Mouse (Mus musculus) embryonic stem cell, embryonic (primary cell): ENCODE measurements around the gene Ikzf3.

Source experiments
- CTCF ChIA-PET, 4 experiments: fragments of 300-600 bp in 2 of 4; fragments of 350-600 bp in 2 of 4; sonication (Branson Sonifier 250); formaldehyde crosslinking; loops; one replicate each; lab custom pipeline; 2022; ENCODE audit warnings: inconsistent platforms in 2 of 4; lab: Charles Lee
- POLR2A ChIA-PET, 4 experiments: fragments of 300-600 bp in 2 of 4; fragments of 350-600 bp in 2 of 4; sonication (Branson Sonifier 250); formaldehyde crosslinking; loops; one replicate each; lab custom pipeline; 2022; ENCODE audit warnings: antibody characterized with exemption in 4 of 4, inconsistent platforms in 1 of 4; lab: Charles Lee

The Ikzf3 gene

DNA sequence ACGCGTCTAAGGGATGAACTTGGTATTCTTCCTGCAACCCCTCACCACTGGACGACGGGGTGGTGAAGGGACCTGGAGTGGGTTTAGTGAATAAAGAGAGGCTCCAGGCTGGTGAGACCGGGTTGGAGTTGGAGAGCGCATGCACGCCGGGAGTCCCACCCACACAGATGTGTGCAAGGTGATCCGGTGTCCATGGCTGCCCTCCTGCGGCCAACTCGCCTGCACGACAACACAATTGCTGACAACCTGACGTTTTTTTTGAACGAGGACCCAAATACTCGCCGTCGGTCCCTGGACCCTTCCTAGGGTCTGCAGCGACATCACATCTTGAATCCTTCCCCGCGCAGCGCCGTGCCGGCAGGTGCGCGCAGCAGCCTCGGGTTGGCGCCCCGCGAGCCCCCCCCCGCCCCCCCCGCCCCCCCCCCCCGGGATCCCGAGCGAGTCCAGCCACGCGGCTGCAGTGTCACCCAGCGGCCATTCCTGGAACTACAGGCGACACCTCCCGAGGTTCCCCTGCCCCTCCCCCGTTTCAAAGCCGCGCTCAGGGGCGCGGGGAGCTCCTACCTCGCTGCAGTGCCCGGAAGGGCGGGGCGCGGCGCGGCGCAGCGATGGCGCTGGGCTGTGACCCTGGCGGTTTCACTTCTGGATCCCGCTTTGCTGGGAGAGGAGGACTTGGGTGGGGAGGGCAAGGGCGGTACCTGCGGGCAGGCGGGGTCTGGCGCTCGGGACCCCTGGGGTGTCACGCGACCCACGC, 88.3 kb downstream of the Ikzf3 start:
- ChIA-PET CTCF (interaction anchor here (0.5 to 7.2 kb wide), 65 partner anchors 9 to 1863 kb away, joined by 3 to 45 read pairs (median 3); partner anchors contain the start of genes Mien1 (in 3 of the 4), Stard3 (in 2 of the 4), Tcap (in 2 of the 4) and Zpbp2 (in 2 of the 4)), POLR2A (interaction anchor here in 3 of 4 experiments (0.6 to 3.5 kb wide), 48 partner anchors 8 to 318 kb away, joined by 3 to 22 read pairs (median 4); partner anchors contain the start of genes Erbb2 (in 2 of the 3), Mien1 (in 2 of the 3), Ormdl3 (in 2 of the 3) and Pgap3 (in 2 of the 3))

DNA sequence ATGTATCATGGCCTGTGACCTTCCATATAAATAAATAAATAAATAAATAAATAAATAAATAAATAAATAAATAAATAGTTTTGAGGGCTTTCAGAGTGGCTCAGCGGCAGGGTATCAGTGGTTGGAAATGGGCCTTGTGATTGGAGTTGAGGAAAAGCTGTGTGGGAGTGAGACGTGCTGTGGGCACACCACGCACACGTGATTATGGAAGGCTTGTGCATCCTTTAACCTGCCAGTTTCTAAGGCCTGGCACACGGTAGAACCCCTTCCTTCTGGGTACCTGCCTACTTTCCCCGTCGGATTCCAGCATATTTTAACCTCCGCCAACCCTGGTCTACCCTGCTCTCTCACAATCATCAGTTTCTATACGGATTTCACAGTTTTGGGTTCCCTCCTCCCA, 88.9 kb downstream of the Ikzf3 start:
- CTCF ChIA-PET = interaction anchor here (0.6 to 7.2 kb wide), 22 partner anchors 9 to 330 kb away, joined by 3 to 45 read pairs (median 4); partner anchors contain the start of genes Lrrc3c (in 1 of the 4), Mien1 (in 1 of the 4), Ormdl3 (in 1 of the 4) and Ppp1r1b (in 1 of the 4)
- POLR2A ChIA-PET = interaction anchor here in 3 of 4 experiments (0.7 to 3.5 kb wide), 13 partner anchors 8 to 115 kb away, joined by 3 to 22 read pairs (median 8); partner anchors contain the start of genes Erbb2 (in 1 of the 3), Grb7 (in 1 of the 3), Mien1 (in 1 of the 3) and Stard3 (in 1 of the 3)

DNA sequence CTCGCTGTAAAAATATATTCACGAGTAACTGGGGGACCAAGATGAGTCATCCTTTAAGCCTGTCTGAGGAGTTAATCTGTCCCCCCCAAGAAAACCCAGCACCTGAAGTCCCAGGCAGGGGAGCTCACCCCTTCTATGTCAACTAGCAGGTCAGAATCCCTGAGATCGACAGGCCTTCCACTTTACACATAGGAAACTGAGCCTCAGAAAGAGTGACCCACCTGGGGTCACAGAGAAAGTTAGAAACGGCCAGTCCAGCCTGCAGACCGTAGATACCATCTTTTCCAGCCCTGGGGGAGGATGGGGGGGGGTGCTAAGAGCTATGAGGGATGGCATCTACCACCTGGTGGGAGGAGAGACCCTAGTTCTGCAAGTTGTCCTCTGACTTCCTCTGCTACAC, 89.3 kb downstream of the Ikzf3 start:
- ChIA-PET CTCF (interaction anchor here (0.6 to 7.2 kb wide), 18 partner anchors 9 to 223 kb away, joined by 3 to 45 read pairs (median 4); partner anchors contain the start of genes Lrrc3c (in 2 of the 4), Mien1 (in 1 of the 4), Ormdl3 (in 1 of the 4) and Ppp1r1b (in 1 of the 4)), POLR2A (interaction anchor here in 2 of 4 experiments (0.9 to 3.5 kb wide), 8 partner anchors 8 to 131 kb away, joined by 3 to 22 read pairs (median 4); partner anchors contain the start of genes Erbb2 (in 1 of the 2), Grb7 (in 1 of the 2), Mien1 (in 1 of the 2) and Ormdl3 (in 1 of the 2))

DNA sequence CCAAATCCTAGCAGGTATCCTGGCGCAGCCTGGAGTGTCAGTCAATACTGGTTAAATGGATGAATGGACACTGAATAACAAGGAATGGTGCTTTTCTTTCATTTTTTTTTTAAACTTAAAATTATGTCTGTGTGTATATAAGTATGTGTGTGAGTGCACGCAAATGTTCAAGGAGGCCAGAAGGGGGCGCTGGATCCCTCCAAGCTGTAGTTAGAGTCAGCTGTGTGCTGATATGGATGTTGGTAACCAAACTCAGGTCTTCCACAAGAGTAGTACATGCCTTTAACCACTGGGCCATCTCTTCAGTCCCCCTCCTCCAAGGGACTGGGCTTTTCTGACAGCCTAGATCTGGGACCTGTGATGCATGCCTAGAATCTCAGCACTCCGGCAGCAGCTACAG, 90.3 kb downstream of the Ikzf3 start:
- CTCF ChIA-PET = interaction anchor here (0.6 to 7.2 kb wide), 14 partner anchors 8 to 207 kb away, joined by 3 to 45 read pairs (median 4); partner anchors contain the start of gene Mien1 (in 2 of the 4)
- POLR2A ChIA-PET = interaction anchor here in 2 of 4 experiments (0.6 to 1.6 kb wide), 3 partner anchors 17 to 380 kb away, joined by 3 to 5 read pairs (median 3); partner anchors contain the start of genes Mien1 (in 1 of the 2) and Ormdl3 (in 1 of the 2)

DNA sequence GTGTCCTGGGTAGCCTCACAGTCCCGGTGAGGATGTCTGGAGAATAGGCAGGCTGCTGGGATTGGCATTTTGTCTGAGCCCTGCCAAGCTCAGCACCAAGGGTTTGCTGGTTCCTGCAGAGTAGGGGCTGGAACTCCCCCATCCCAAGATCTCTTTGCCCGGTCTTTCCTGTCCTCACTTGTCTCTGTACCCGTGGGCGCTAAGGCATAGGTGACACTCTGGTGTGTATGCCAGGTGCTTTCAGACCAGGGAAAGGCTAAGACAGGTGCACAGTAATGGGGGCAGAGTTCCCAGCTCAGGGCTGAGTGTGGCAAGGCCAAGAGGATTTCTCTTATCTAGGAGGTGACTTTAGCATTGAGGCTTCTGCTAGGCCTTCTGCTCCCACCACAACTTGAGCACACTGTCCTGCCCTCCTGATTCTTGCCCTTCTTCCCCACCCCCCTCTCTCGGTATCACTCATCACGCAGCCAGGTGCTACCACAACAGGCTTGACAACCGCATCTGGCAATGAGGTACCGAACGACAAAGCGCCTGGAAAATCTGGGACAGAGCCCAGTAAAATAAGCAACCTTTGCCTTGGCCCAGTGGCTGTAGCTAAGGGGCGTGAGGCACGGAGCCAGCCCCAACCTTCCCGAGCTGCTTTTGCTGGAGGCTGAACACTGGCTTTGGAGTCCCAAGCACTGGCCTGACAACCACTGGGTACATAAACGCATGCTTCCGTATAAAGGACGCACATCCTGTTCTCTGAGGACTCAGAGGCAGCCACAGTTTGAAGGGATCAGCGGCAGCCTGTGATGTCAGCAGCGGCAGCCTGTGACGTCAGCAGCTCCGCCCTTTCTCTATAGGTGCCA, 95.7 kb downstream of the Ikzf3 start:
- ChIA-PET POLR2A (interaction anchor here in 3 of 4 experiments (0.6 to 2.3 kb wide), 6 partner anchors 12 to 139 kb away, joined by 3 to 6 read pairs (median 3); partner anchors contain the start of genes Erbb2 (in 1 of the 3) and Mien1 (in 1 of the 3)), CTCF (interaction anchor here in 2 of 4 experiments (1.1 to 1.7 kb wide), 3 partner anchors 11 to 223 kb away, joined by 3 to 5 read pairs (median 4); partner anchors contain the start of gene Mien1 (in 1 of the 2))

DNA sequence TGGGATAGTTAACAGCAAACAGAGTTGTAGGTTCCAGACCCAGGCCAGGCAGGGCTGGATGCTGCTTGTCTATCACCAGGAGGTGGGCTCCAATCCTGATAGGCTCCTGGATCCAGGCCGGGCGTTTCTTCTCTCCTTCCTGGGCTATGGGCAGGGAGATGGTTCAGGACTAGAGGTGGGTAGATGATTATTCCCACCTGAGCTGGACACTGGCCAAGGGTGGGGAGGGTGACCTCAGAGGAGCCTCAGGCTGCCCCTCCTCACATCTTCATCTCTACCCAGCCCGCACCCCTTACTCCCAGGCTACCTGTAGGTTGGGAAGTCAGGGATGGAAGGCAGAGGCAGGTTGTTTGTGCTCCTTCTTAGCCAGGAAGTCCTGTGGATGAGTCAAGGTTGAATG, 96.4 kb downstream of the Ikzf3 start:
- ChIA-PET POLR2A (interaction anchor here in 2 of 4 experiments (0.9 to 3.2 kb wide), 7 partner anchors 8 to 65 kb away, joined by 3 to 24 read pairs (median 8); partner anchors contain the start of gene Mien1 (in 2 of the 2)), CTCF (interaction anchor here in 3 of 4 experiments (0.5 to 3.3 kb wide), 5 partner anchors 8 to 407 kb away, joined by 3 to 23 read pairs (median 7); partner anchors contain the start of gene Mien1 (in 1 of the 3))

DNA sequence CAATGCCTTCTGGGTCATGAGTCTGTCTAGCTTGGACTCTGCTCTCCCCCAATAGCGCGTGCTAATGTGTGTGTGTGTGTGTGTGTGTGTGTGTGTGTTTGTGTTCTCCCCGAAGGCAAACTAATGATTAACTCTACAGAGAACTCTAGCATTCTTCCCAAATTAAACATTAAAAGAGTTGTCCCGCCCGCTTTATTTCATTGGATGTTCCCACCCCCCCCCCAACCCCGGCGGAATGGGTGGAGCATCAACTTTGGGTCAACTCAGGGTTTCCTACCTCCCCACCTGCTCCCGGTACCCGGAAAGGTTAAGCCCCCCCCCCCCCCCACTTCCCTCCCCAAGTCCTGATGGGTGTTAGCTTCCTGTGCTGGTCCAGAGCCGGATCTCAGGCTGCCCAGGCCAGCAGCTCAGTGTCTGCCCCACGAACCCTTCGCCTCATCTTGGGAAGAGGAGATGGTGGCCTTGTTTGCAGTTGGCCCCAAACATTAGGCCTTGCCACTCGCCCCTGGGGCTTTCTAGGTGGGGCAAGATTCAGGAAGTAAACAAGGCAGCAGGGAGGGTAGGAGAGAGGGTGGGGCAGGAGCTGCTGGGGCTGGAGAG, 97.5 kb downstream of the Ikzf3 start:
- POLR2A ChIA-PET = interaction anchor here (0.5 to 3.2 kb wide), 27 partner anchors 9 to 1138 kb away, joined by 3 to 24 read pairs (median 4); partner anchors contain the start of genes Mien1 (in 2 of the 4), Stard3 (in 2 of the 4), Erbb2 (in 1 of the 4) and Ppp1r1b (in 1 of the 4)
- CTCF ChIA-PET = interaction anchor here (0.5 to 3.3 kb wide), 16 partner anchors 8 to 947 kb away, joined by 3 to 23 read pairs (median 4); partner anchors contain the start of genes Mien1 (in 2 of the 4) and Lrrc3c (in 1 of the 4)

DNA sequence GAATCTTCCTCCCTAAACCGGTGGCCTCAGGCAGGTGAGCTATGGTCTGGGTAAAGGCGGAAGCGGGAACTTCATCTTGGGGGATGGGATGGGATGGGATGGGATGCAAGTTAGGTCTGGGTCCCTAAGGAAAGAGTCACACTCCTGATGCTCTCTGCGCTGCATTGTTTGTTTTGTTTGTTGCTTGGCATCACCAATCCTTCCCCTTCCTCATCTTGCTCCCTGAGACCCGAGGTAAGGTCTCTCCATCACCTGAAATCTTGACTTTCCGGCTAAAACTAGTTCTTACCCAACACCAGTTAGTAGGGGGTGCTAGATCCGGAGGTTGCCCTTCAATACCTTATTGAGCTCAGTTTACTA, 98.4 kb downstream of the Ikzf3 start:
- ChIA-PET CTCF (interaction anchor here (0.6 to 3.3 kb wide), 16 partner anchors 8 to 948 kb away, joined by 3 to 23 read pairs (median 5); partner anchors contain the start of genes Mien1 (in 2 of the 4) and Lrrc3c (in 1 of the 4)), POLR2A (interaction anchor here in 3 of 4 experiments (0.6 to 3.2 kb wide), 19 partner anchors 9 to 606 kb away, joined by 3 to 24 read pairs (median 3); partner anchors contain the start of genes Mien1 (in 2 of the 3) and Stard3 (in 1 of the 3))

DNA sequence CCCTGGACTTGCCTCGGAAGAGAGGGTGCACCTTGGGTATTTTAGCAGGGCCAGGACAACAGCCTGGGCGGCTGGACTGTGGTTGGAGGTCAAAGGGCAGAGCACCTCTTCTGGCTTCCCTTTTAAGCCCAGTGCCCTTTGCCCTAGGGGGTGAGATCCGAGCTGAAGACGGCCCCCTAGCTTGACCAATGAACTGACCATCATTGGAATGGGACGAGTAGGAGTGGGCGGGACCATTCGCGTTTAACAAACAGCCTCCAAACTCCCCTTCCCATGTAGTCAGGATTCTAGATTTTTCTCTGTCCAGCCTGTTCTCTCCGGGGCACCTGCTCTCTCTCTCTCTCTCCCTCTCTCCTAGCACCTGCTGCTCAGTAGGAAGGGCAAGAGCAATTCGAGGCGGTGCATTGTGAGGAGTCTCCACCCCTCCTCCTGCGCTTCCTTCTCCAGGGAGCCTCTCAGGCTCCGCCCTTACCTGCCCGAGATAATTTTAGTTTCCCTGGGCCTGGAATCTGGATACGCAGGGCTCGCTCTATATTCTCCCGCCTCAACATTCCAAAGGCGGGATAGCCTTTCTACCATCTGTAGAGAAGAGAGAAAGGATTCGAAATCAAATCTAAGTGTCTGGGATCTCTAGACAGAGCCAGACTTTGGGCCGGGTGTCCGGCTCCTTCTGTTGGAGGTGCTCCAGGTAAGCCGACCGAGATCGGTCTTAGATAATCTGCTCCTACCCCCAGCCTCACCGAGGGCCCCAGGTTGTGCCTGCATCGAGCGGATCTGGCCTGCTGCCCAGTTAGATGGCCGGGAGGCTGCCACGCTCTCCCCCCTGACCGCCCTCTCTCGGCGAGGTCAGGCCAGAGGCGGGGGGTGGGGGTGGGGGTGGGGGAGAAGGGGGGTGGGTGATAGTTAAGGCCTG, 99.0 kb downstream of the Ikzf3 start:
- ChIA-PET CTCF (interaction anchor here (0.6 to 3.3 kb wide), 13 partner anchors 8 to 875 kb away, joined by 3 to 23 read pairs (median 5); partner anchors contain the start of genes Mien1 (in 2 of the 4), Fbxo47 (in 1 of the 4) and Lrrc3c (in 1 of the 4)), POLR2A (interaction anchor here in 3 of 4 experiments (0.6 to 3.2 kb wide), 21 partner anchors 8 to 606 kb away, joined by 3 to 24 read pairs (median 4); partner anchors contain the start of genes Mien1 (in 2 of the 3), Ormdl3 (in 1 of the 3) and Stard3 (in 1 of the 3))

DNA sequence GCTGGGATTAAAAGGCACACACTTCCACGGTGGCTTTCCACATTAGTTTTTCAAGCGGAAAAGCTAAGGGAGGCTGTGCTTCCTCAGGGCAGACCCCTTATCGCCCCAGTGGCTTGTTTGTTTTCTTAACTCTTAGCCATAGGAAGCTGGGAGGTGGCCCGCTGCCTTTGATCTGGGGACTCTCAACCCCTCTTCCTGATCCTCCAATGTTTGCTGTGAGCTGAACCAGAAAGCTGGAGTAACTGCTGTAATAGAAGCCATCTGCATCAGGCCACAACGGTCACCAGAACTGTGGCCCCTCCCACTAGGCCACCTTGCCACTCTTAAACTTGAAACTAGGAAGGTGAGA, 99.6 kb downstream of the Ikzf3 start, which contains the start of gene Grb7:
Gene Grb7, plus strand, starts transcription at position 182 of the 349 bp plus-strand sequence.
- POLR2A ChIA-PET = interaction anchor here in 3 of 4 experiments (0.6 to 3.2 kb wide), 9 partner anchors 8 to 141 kb away, joined by 3 to 24 read pairs (median 4); partner anchors contain the start of genes Mien1 (in 1 of the 3), Ormdl3 (in 1 of the 3) and Stard3 (in 1 of the 3)
- CTCF ChIA-PET = interaction anchor here in 2 of 4 experiments (0.6 to 3.3 kb wide), 3 partner anchors 8 to 562 kb away, joined by 3 to 23 read pairs (median 16); partner anchors contain the start of genes Fbxo47 (in 1 of the 2) and Mien1 (in 1 of the 2)

DNA sequence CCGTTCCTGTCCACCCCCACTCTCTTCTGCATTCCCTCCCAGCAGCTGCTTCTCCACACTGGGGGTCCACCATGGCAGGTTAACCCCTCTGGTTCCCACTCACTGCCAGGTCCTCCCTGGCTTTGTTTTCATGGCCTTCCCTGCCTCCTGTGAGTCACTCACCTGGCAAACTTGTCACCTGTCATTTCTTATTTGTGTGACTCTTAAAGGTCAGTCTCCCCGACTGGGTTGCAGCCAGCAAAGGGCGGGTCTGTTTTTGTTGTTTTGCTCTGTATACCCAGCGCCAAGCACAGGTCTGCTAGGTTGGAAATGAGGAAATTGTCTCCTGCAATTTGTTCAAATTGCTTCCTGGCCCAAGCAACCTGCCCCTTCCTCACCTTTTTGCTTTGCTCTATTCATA, 100.2 kb downstream of the Ikzf3 start:
- ChIA-PET POLR2A (interaction anchor here in 3 of 4 experiments (0.8 to 1.4 kb wide), 4 partner anchors 11 to 142 kb away, joined by 3 to 5 read pairs (median 4); partner anchors contain the start of genes Ormdl3 (in 1 of the 3) and Stard3 (in 1 of the 3)), CTCF (interaction anchor here in 1 of 4 experiments (0.6 kb wide), 1 partner anchor 105 kb away, joined by 3 read pairs; no protein-coding TSS in a partner anchor)

DNA sequence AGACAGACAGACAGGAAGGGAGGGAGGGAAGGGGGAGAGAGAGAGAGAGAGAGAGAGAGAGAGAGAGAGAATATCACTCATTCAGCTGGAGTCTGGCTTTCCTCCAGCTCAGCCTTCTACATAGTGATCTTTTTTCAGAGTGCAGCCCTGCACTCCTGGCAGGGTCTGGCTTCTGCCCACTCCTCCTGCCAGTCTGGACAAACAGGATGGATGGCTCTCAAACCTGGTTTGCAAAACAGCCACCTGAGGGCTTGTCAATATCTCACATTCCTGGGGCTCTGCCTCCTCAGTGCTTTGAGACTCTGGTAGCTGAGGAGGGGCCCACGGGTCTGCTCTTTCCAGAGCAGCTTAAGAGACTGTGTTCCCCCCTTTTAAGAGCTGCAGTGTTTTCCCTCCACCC, 100.6 kb downstream of the Ikzf3 start:
- ChIA-PET CTCF (interaction anchor here in 1 of 4 experiments (0.6 kb wide), 1 partner anchor 105 kb away, joined by 3 read pairs; no protein-coding TSS in a partner anchor), POLR2A (interaction anchor here in 1 of 4 experiments (1.4 kb wide), 1 partner anchor 142 kb away, joined by 4 read pairs; the partner anchor contains the start of gene Ormdl3)

DNA sequence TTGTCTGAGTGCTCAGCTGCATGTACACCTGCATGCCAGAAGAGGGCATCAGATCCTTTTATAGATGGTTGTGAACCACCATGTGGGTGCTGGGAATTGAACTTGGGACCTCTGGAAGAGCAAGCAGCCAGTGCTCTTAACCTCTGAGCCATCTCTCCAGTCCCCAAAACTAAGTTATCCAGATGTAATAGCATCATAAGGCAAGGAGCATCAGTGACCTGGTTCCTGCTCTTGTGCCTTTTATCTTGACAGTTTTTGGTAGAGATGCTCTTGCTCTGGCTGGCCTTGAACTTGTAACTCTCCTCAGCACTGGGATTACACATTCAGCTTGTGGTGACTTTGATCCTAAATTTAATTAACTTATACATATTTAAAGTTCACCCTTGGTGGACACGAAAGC, 102.1 kb downstream of the Ikzf3 start:
- CTCF ChIA-PET = interaction anchor here in 3 of 4 experiments (0.6 to 1.4 kb wide), 3 partner anchors 14 to 116 kb away, joined by 3 read pairs; no protein-coding TSS in a partner anchor
- POLR2A ChIA-PET = interaction anchor here in 2 of 4 experiments (0.6 to 1.1 kb wide), 6 partner anchors 48 to 239 kb away, joined by 3 to 7 read pairs (median 4); partner anchors contain the start of genes Psmd3 (in 1 of the 2) and Stard3 (in 1 of the 2)
